Mouse (Mus musculus) mouse embryonic stem cell (cell line): ENCODE measurements around the gene Pus1.

Experiments
- in situ Hi-C, 2 experiments: fragments of 300-500 bp; cut with MboI; formaldehyde crosslinking; loops; 1 replicate in 1 of 2; 3 replicates in 1 of 2; pipeline ENCODE4 v1.14.3; 2019 to 2020; ENCODE audit warnings: low sequenced_read_pairs in 2 of 2, low pct_unique_long_range_greater_than_20kb in 1 of 2, mixed read lengths in 1 of 2; ENCODE audit not compliant: unreplicated experiment in 1 of 2

Pus1 gene

GRCm38 (mm10) chr5:110731227-110731626, 49.2 kb downstream of the Pus1 start:
- in situ Hi-C loops: no loop called here

DNA sequence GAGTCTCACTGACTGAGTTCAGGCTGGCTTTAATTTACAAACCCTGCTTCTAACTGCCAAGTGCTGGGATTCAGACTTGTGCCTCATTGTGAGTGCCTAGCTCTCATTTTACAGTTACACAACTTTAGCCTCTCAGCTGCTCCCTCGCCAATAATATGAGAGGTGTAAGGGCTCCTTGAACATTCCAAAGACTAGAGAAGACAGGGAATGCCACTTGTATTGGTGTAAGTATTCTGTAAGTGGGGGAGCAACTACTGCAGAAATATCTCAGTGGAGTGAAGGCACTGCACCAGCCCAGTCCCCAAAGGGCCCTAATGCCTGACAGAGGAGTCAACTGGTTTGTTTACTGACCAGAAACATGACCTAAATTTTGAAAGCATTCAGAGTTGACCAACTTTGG, 52.6 kb downstream of the Pus1 start:
- in situ Hi-C loops: no loop called here
